Mouse (Mus musculus): ENCODE results near the gene Acoxl. TPM values are rescaled to one million over a fixed set of nuclear protein-coding genes. Genes with fewer than 3 reads are reported as not detected.

Acoxl gene
- total RNA-seq, 2 experiments from 2014 or later = 0.84 TPM; not detected in 1

GRCm38 (mm10) chr2:128020039-128020907 lies 181.6 kb downstream of the Acoxl start:
- ATAC-seq (replicated peaks; ENCODE audit: low FRiP score, poor library complexity, severe bottlenecking) = no peak

DNA sequence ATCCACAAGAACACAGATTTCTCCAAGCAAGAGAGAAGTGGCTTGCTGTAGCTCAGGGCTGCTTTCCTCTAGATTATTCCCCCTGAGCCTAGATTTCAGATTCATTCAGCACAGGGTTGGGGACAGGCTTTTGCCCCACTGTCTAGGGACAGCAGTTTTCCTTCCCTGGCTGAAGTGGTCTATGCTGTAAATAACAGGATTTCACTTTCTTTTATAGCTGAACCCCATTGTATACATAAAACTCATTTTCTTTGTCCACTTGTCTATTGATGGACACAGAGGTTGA lies 182.2 kb downstream of the Acoxl start:
- ATAC-seq (replicated peaks; ENCODE audit: low FRiP score, poor library complexity, severe bottlenecking) = no peak

DNA sequence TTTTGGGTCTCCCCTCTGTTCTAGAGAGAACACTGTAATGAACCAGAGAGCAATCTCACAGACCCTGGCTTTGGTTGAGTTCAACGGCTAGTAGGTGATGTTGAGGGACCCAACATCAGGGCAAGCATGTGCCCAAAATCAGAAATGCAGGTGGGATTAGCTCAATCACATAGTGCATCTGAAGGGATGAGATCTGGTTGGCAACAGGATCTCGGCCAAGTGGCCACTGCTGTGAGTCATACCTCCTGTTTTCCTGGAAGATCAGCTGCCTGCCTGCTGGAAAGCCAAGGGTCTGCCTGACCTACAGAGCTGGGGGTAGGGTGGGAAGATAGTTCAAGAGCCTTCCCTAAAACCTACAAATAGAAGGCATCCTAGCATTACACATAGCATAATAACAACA lies 185.2 kb downstream of the Acoxl start:
- ATAC-seq (replicated peaks; ENCODE audit: low FRiP score, poor library complexity, severe bottlenecking) = no peak

GRCm38 (mm10) chr2:128027696-128028095 lies 189.0 kb downstream of the Acoxl start:
- ATAC-seq (replicated peaks; ENCODE audit: low FRiP score, poor library complexity, severe bottlenecking) = no peak

- ATAC-seq (replicated peaks; ENCODE audit: low FRiP score, poor library complexity, severe bottlenecking) = no peak
Measured at GRCm38 (mm10) chr2:128029968-128030367, 191.3 kb downstream of the Acoxl start.

GRCm38 (mm10) chr2:128032111-128032510 lies 193.4 kb downstream of the Acoxl start:
- no peak for ATAC-seq (replicated peaks; ENCODE audit: low FRiP score, poor library complexity, severe bottlenecking)

DNA sequence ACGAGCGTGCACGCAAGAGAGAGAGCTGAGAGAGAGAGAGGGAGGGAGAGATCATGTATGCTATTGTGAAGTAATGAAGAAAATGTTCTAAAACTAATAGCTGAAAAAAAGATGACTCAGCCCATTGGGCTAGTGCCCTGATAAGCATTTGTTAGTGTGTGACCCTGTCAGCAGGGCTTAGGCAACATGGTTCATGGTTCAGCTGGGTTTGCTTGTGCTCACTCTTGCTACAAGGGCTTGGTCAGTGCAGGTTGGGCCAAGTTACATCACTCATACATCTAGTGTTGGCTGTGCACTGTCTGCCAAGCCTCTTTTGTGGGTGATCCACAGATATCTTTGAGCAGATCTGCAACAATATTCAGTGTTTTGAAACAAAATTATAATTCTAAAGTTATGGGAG lies 194.8 kb downstream of the Acoxl start:
- no peak for ATAC-seq (replicated peaks; ENCODE audit: low FRiP score, poor library complexity, severe bottlenecking)

DNA sequence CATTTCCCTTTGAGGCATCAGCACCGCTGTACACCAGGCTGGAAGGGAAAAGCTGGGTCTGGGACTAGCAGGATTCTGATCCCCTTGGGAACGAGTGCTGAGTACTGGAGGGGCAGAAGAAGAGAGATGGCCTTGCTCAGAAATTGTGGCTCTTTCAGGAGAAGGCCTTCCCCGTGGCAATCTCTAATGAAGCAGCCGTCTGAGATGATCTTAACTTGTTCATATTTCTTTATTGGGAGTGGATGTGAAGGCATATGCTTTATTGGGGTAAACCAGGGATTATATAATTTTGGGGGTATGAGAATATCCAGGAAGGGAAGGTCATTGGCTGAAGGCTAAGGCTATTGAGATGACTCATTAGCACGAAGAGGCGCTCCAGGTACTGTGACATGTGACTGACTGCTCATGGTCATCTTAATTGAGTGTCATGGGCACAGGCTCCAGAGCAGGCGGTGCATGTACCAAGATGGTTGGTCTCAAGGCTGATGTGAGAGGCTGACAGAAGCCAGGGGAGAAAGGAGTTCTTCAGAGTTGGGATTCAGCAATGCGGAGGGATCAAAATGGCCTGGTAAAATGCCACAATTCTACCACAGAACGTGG lies 195.5 kb downstream of the Acoxl start:
- no peak for ATAC-seq (replicated peaks; ENCODE audit: low FRiP score, poor library complexity, severe bottlenecking)

DNA sequence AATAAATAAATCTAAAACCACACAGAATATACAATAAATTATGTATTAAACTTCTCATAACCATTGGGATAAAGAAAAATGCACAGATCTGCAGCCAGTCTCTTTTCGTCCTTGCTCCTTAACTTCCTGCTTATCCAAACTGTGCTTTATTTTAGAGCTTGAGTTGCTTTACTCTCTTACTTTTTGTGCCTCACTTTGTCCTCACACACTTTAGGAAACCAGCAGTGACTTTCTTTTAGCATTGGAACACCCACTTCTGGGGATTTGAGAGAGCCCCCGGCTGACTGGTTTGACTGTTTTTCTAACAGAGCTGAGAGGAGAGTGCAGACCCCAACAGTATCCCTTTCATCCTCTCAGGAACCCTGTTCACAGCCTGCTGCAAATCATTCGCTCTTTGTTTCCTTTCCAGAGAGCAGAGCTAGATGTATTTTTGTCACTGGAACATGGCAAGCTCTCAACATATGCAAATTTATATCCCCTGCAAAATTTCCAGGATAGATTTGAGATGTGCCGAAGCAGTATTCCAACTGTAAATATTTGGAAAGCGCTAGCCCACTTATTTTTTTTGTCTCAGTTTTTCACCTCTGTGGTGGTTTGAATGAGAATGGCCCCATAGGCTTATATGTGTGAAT lies 199.7 kb downstream of the Acoxl start:
- ATAC-seq (replicated peaks; ENCODE audit: low FRiP score, poor library complexity, severe bottlenecking) = no peak

DNA sequence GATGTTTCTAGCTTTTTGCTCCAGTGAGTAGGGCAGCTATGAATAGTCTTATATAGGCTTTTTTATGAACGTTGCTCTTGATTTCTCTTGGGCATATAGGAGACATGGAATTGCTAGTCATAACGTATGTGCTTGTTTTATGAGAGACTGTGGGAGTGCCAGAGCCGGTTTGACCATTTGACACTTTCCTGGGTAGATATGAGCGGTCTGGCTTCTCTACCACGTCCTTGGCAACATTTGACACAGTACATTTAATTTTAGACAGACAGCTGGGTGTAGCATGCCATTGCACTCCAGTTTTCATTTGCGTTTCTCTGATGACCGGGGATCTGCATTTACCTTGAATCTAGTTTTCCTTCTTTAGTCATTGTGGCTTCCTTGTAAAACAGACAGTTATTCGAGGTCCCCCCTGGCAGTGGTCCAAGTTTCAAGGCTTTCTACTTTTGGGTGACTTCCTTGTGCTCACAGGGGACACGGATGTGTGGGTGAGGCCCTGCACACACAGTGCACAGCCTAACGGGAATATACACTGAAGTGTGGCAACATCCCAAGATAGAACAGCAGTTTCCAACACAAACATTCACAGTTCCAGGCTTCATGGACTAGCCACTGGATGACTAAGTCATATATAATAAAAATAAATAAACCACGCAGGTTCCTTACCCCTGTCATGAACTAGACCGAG lies 202.5 kb downstream of the Acoxl start:
- ATAC-seq (replicated peaks; ENCODE audit: low FRiP score, poor library complexity, severe bottlenecking) = no peak

- ATAC-seq (replicated peaks; ENCODE audit: low FRiP score, poor library complexity, severe bottlenecking) = no peak; the same call in 1 of the 2 replicates
Measured at GRCm38 (mm10) chr2:128046454-128046853, 207.8 kb downstream of the Acoxl start.

- no peak for ATAC-seq (replicated peaks; ENCODE audit: low FRiP score, poor library complexity, severe bottlenecking)
Measured at GRCm38 (mm10) chr2:128054905-128055304, 216.2 kb downstream of the Acoxl start.

DNA sequence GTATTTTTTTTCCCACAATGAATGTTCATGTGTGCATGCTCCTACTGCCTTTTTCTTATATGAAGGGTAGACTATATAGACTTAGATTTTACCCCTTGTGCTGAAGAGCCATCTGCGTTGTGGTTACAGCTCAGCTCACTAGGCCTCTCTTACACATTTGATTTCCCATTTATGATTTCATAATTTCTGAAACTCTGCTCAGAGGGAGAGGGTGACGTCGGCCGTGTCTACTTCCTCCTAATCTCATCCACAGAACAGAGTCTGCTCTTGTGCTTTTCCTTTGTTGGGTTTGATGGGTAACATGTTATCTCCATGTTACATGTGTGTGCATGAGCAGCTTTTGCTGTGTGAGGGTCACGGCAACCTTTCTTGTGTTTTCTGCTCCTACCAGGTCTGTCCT lies 219.2 kb downstream of the Acoxl start:
- ATAC-seq (replicated peaks; ENCODE audit: low FRiP score, poor library complexity, severe bottlenecking) = no peak

GRCm38 (mm10) chr2:128058627-128059026 lies 220.0 kb downstream of the Acoxl start:
- ATAC-seq (replicated peaks; ENCODE audit: low FRiP score, poor library complexity, severe bottlenecking) = no peak

GRCm38 (mm10) chr2:128060213-128060612 lies 221.5 kb downstream of the Acoxl start:
- ATAC-seq (replicated peaks; ENCODE audit: low FRiP score, poor library complexity, severe bottlenecking) = no peak

DNA sequence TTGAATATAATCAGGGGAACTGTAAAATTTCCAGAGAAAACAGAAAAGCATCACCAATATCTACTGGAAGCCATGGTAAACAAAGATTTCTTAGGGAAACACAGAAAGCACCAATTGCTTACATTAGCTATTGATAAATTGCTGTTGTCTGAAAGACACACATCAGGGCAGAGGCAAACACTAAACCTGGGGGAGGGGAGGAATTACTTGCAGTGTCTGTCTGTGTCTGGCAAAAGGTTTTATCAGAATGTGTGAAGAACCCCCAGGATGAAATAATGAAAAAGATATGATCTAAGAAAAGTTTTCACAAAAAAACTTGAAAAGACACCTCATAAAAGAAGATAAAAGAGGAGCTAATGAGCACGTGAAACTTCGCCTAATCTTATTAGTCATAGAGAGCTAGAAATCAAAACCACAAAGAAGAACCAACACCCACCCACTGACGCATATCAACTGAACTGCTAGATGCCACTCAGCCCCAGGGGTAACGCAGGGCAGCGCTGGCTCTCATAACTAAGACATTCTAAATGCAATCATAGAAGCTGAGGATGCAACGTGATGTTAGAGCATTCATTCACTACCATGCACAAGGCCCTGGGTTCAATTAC lies 222.1 kb downstream of the Acoxl start:
- ATAC-seq (replicated peaks; ENCODE audit: low FRiP score, poor library complexity, severe bottlenecking) = no peak

- ATAC-seq (replicated peaks; ENCODE audit: low FRiP score, poor library complexity, severe bottlenecking) = no peak
Measured at GRCm38 (mm10) chr2:128061491-128061890, 222.8 kb downstream of the Acoxl start.

DNA sequence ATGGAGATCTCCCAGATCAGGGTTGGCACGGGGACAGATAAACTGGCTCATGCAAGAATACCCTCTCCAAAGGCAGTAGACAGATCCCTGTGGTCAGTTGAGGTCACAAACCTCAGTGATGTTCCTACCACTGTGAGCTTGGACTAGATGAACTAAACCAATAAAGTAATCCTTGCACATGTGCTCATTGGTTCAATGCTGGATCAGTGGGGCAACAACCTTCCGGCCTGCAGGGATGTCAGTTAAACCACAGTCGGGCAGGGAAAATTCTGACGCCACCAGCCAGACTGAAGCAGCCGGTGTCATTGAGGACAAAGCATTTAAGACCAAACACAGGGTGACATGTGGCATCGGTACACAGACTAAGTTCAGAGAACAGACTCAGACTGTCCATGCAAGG lies 224.1 kb downstream of the Acoxl start:
- no peak for ATAC-seq (replicated peaks; ENCODE audit: low FRiP score, poor library complexity, severe bottlenecking)

DNA sequence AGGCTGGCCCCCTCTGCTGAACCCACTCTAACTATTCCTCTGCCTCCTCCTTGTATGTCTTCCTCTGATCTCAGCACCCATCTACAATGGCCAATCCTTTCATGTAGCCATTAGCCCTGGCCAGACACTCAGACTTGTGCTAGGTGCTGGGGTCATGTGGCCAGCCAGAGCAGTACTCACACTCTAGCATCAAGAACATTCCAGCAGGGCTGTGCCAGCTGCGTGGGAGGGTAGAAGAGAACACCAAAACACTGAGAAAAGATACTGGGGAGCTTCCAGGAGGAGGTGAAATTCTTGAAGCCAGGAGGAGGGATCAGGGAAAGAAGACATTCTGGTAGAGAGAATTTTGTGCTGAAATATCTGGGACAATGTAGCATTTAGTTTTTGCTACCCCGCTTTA lies 226.3 kb downstream of the Acoxl start:
- ATAC-seq (replicated peaks; ENCODE audit: low FRiP score, poor library complexity, severe bottlenecking) = no peak

GRCm38 (mm10) chr2:128065576-128065975 lies 226.9 kb downstream of the Acoxl start:
- ATAC-seq (replicated peaks; ENCODE audit: low FRiP score, poor library complexity, severe bottlenecking) = no peak

Measured in erythroid progenitor cell, adult 5-6 weeks (primary cell).